Mouse (Mus musculus): ENCODE results near the gene Nmur1. TPM values are rescaled to one million over a fixed set of nuclear protein-coding genes. Genes with fewer than 3 reads are reported as not detected.

The Nmur1 gene
- polyA plus RNA-seq, 1 experiment from 2014 or later = 4.5 TPM

DNA sequence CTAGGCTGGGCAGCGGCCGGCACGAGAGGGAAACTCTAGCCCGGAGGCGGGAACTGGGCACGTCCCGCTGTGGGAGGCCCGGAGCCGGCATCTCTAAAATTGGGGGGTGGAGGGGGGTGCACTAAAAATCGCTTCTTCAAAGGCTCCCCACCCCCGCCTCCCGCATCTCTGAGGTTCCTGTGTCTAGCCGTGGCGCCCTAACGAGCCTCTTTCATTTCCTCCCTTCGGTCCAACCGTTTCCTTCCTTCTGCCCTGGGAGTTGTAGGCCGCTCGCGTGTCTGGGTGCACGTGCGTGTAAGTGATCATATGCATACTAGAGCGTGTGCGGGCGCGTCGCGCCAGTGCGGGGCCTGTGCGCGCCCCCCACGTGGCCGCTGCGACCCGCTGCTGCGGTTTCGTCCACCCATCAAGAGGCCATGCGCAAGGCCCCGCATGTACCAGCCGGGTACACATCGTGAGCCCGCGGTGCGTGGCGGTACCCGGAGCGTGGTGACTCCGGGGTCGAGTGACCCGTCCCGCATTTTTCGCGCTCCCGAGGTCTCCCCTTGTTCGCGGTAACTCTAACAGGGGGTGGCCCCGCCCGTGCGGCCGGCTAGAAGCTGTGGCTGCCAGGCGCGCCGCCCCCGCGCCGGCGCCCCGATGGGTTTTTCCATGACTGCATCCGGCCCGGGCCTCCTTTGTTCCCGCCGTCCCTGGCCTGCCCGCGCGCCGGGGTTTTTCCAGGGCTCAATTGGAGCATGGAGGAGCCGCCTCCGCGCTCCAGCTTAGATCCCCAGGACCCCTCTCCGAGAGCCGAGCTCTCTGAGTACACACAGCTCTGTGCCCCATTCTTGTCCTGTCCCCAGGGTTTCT, 16.2 kb upstream of the Nmur1 start:
- H3K4me2 ChIP-seq (replicated peaks; ENCODE audit: low read depth) = peak overlapping the region; percentile 86
- H3K9me3 ChIP-seq (ENCODE audit: control insufficient read depth) = no peaks in the 10 kb centered on the region
- peak overlapping the region; percentile 53 for H3K4me3 ChIP-seq (ENCODE audit: low read depth, low read length)
- no peak for TF ChIP-seq CTCF (IDR thresholded peaks at IDR 0.05; ENCODE audit: low read depth)
- no peaks in the 10 kb centered on the region for H3K36me3 ChIP-seq (ENCODE audit: control insufficient read depth, insufficient read depth)
- WGBS = 3% methylated on average over 80 of the region's 81 CpGs
- H3K9ac ChIP-seq (ENCODE audit: low read depth, low read length) = peak overlapping the region; percentile 77
- peaks cover 18% of the 10 kb centered on the region for H3K4me1 ChIP-seq (replicated peaks; ENCODE audit: control insufficient read depth, insufficient read depth, low read length)
- peak; percentile 53 for ATAC-seq
- H3K27me3 ChIP-seq (replicated peaks; ENCODE audit: control insufficient read depth, insufficient read depth, low read length) = no peaks in the 10 kb centered on the region
- peak overlapping the region; percentile 98 for H3K27ac ChIP-seq (ENCODE audit: low read depth, low read length)

DNA sequence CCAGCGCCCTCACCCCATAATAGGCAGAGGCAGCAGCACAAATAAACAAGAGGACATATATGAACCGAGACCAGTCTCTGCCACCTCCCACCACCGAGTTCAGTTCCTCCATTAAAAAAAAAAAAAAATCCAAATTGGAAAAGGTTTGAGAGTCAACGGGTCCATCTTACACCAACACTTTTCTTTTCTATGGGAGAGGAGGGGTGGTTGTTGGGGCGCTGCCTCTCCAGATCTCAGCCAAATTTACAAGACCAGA, 15.6 kb upstream of the Nmur1 start:
- Histone ChIP-seq H3K4me1 (replicated peaks; ENCODE audit: control insufficient read depth, insufficient read depth, low read length) (peaks cover 17% of the 10 kb centered on the region), H3K4me2 (replicated peaks; ENCODE audit: low read depth) (peak overlapping the region; percentile 86), H3K27ac (ENCODE audit: low read depth, low read length) (peak overlapping the region; percentile 98), H3K4me3 (ENCODE audit: low read depth, low read length) (peak overlapping the region; percentile 53), H3K9me3 (ENCODE audit: control insufficient read depth) (no peaks in the 10 kb centered on the region), H3K36me3 (ENCODE audit: control insufficient read depth, insufficient read depth) (no peaks in the 10 kb centered on the region), H3K9ac (ENCODE audit: low read depth, low read length) (peak overlapping the region; percentile 77), H3K27me3 (replicated peaks; ENCODE audit: control insufficient read depth, insufficient read depth, low read length) (no peaks in the 10 kb centered on the region)
- TF ChIP-seq CTCF (IDR thresholded peaks at IDR 0.05; ENCODE audit: low read depth) = no peak
- ATAC-seq = peak; percentile 1; the same call in 1 of the 2 replicates
- whole genome bisulfite sequencing = under 1% methylated on average over 5 of the region's 5 CpGs

DNA sequence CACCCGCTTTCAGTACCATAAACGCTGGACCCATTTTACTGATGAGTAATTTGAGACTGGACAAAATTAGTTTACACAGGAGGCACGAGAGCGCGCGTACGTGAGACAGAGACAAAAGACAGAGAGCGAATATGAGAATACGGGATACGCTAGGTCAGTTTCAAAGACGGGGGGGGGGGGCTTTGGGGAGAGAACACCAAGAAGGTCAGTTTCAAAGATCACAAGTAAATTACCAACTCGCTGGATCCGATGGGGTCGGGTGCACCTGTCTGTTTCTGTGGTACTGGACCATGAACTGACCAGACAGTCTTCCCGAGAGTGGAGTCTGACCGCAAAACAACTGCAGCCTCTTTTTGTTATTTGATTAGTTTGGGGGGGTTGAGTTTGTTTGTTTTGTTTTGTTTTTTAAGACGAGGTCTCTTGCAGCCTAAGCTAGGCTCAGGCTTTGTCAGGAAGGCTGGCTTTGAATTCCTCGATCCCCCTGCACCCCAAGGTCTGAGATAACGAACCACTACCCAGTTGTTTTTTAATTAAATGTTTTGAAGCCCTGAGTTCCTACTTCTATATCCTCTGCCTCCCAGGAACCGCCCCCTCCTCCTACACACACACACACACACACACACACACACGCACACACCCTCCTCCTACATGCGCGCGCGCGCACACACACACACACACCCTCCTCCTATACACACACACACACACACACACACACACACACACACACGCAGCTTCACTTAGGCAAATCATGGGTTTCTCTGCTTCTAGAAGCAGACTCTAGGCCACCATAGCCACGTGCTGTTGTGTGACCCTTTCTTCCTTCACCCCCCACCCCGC, 15.1 kb upstream of the Nmur1 start:
- no peak for TF ChIP-seq CTCF (IDR thresholded peaks at IDR 0.05; ENCODE audit: low read depth)
- 1% methylated on average over 29 of the region's 29 CpGs for WGBS
- H3K4me2 ChIP-seq (replicated peaks; ENCODE audit: low read depth) = peak overlapping the region; percentile 86
- peak overlapping the region; percentile 53 for H3K4me3 ChIP-seq (ENCODE audit: low read depth, low read length)
- peak overlapping the region; percentile 98 for H3K27ac ChIP-seq (ENCODE audit: low read depth, low read length)
- no peaks in the 10 kb centered on the region for H3K36me3 ChIP-seq (ENCODE audit: control insufficient read depth, insufficient read depth)
- H3K27me3 ChIP-seq (replicated peaks; ENCODE audit: control insufficient read depth, insufficient read depth, low read length) = no peaks in the 10 kb centered on the region
- H3K9me3 ChIP-seq (ENCODE audit: control insufficient read depth) = no peaks in the 10 kb centered on the region
- peak; percentile 17 for ATAC-seq
- H3K9ac ChIP-seq (ENCODE audit: low read depth, low read length) = peak overlapping the region; percentile 77
- H3K4me1 ChIP-seq (replicated peaks; ENCODE audit: control insufficient read depth, insufficient read depth, low read length) = peaks cover 17% of the 10 kb centered on the region

- Histone ChIP-seq H3K9me3 (ENCODE audit: control insufficient read depth) (no peaks in the 10 kb centered on the region), H3K36me3 (ENCODE audit: control insufficient read depth, insufficient read depth) (no peaks in the 10 kb centered on the region), H3K4me1 (replicated peaks; ENCODE audit: control insufficient read depth, insufficient read depth, low read length) (peaks cover 17% of the 10 kb centered on the region), H3K4me2 (replicated peaks; ENCODE audit: low read depth) (peak overlapping the region; percentile 86), H3K9ac (ENCODE audit: low read depth, low read length) (no peak overlapping the region), H3K4me3 (ENCODE audit: low read depth, low read length) (peak overlapping the region; percentile 53), H3K27me3 (replicated peaks; ENCODE audit: control insufficient read depth, insufficient read depth, low read length) (no peaks in the 10 kb centered on the region), H3K27ac (ENCODE audit: low read depth, low read length) (peak overlapping the region; percentile 98)
- WGBS = 8% methylated on average over 18 of the region's 18 CpGs
- TF ChIP-seq CTCF (IDR thresholded peaks at IDR 0.05; ENCODE audit: low read depth) = peak; percentile 99
- ATAC-seq = peak; percentile 72
Measured at GRCm38 (mm10) chr1:86440171-86440886, 14.3 kb upstream of the Nmur1 start.

- no peak overlapping the region for H3K9ac ChIP-seq (ENCODE audit: low read depth, low read length)
- no peak overlapping the region for H3K4me3 ChIP-seq (ENCODE audit: low read depth, low read length)
- 36% methylated on average over 8 of the region's 8 CpGs for WGBS
- ATAC-seq = no peak
- H3K27me3 ChIP-seq (replicated peaks; ENCODE audit: control insufficient read depth, insufficient read depth, low read length) = no peaks in the 10 kb centered on the region
- peak; percentile 37 for TF ChIP-seq CTCF (IDR thresholded peaks at IDR 0.05; ENCODE audit: low read depth)
- no peaks in the 10 kb centered on the region for H3K36me3 ChIP-seq (ENCODE audit: control insufficient read depth, insufficient read depth)
- H3K9me3 ChIP-seq (ENCODE audit: control insufficient read depth) = no peaks in the 10 kb centered on the region
- H3K4me2 ChIP-seq (replicated peaks; ENCODE audit: low read depth) = no peak overlapping the region
- H3K27ac ChIP-seq (ENCODE audit: low read depth, low read length) = peak overlapping the region; percentile 98; the same call in 1 of the 2 replicates
- peaks cover 17% of the 10 kb centered on the region for H3K4me1 ChIP-seq (replicated peaks; ENCODE audit: control insufficient read depth, insufficient read depth, low read length)
Measured at GRCm38 (mm10) chr1:86439487-86440170, 13.6 kb upstream of the Nmur1 start.
